Mouse (Mus musculus) retina, postnatal 7 days (tissue): ENCODE results near the gene Lifr.

Experiments
- DNase-seq: peaks from one replicate; pipeline ENCODE4 v3.0.0-alpha.2; 2012; ENCODE audit warnings: low read depth, low spot score

The Lifr gene

GRCm38 (mm10) chr15:7154737-7155090, 64.3 kb downstream of the Lifr start:
- no peak for DNase-seq

- DNase-seq: no peak
These were observed 67.2 kb downstream of the Lifr start for GRCm38 (mm10) chr15:7157658-7158057.

DNA sequence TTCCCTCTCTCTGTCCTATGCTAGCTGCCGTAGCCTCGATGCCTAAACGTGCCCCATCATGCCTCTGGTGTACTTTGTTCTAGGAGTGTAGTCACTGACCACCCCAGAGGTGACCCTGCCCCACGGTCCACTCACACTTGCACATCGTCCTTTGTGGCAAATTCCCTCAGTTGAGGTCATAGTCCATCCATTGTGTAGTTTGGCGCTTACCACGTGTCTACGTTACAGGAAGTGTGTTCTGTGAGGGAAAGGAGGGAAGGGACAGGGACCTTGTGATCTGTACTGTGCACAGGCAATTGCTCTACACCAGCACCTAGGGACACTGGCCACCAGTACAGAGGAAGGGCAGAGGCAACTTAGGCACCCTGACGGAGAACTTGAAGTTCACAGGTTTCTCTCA, 69.5 kb downstream of the Lifr start:
- no peak for DNase-seq

DNA sequence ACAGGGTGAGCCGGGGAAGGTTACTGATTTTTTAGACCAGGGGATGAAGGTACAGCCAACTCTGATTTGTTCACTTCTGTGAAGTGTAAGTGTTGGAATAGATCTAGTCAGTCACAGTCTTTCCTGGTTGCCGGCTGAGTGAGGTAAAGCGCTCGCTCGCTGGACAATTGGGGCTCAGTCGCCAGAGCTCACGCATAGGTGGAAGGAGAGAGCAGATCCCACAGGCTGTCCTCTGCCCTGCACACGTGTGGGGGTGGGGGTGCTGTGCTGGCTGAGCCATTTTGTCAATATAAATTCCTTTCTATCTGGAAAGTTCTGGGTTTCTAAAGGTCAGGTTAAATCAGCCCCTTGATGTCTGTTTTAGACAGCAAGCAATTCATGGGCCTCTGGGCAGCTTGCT, 69.9 kb downstream of the Lifr start:
- no peak for DNase-seq

DNA sequence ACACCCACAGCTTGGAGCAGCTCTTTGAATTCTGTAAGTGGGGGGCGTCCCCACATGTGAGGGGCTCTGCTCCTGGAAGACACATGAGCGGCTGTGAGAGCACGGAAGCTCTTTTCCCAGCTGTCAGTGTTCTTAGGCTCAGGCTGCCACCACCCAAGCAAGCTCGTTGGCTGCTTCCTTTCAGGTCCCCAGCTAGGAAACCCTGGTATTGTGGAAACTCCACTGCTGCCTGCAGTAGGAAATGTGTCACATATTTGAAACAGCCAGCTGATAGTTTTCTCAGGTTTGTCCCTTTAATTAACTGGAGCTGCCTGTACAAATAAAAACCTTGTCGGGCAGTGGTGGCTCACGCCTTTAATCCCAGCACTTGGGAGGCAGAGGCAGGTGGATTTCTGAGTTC, 73.4 kb downstream of the Lifr start:
- DNase-seq: no peak

- no peak for DNase-seq
These were observed 76.3 kb downstream of the Lifr start for GRCm38 (mm10) chr15:7166735-7167134.

DNA sequence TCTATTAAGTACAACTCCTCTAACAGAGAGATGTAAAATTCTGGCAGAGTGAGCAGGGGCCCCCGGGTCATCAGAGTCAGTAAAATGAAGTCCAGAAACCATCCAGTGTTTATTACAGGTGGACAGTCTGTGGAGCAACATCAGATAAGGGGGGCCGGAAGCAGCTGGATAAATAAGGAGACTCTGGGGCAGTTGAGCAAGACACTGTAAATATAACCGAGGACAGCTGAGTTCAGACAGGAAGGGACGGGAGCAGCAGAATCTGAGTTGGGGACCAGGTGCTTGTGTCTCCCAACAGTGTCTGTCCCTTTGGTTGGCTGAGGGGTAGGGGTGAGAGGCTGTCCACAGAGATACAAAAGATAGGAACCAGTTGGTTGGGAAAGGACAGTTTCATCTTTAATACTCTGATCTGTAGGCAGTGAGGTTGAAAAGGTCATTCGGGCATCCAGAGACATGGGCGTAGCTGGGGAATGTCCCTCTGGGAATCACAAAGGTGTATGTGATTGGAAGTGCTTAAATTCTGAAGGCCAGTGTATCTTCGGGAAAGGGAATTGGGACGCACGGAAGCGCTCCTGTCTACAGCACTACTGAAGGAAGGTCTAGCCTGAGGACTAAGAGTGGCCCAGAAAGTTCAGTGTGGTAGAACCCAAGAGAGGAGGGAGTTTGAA, 77.0 kb downstream of the Lifr start:
- DNase-seq: no peak

- DNase-seq: no peak
These were observed 77.6 kb downstream of the Lifr start for GRCm38 (mm10) chr15:7167906-7168532.

GRCm38 (mm10) chr15:7172875-7173274, 82.5 kb downstream of the Lifr start:
- DNase-seq: no peak

DNA sequence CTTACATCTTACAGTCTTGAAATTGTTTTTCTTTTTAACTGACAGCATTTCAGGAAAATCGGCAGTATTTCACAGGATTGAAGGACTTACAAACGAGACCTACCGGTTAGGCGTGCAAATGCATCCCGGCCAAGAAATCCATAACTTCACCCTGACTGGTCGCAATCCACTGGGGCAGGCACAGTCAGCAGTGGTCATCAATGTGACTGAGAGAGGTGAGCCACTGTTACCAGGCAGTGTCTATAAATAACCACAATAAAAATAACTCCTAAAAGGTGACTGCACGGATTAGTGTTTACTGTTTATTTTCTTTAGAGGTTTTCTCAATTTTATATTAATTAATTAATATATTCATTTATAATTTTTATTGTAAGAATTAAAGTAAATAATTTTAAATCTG, 82.9 kb downstream of the Lifr start:
- no peak for DNase-seq

DNA sequence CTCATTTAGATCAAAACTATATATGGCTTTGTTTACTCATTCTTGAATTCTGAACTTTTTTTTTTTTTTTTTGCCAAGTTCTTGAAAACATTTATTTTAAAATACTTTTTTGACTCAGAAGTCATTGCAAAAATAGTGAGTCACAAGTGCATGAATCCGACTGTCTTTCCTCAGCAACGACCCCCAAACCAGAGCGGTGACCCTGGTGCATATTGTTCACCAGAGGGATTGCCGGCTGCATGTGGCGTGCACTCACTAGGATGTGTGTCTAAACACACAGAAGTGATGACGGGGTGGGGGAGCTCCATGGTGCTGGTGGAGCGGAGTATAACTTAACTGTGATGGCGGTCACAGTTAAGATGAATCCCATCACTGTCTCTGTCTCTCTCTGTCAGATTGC, 83.4 kb downstream of the Lifr start:
- no peak for DNase-seq

- DNase-seq: no peak
These were observed 90.2 kb downstream of the Lifr start for GRCm38 (mm10) chr15:7180576-7180975.

DNA sequence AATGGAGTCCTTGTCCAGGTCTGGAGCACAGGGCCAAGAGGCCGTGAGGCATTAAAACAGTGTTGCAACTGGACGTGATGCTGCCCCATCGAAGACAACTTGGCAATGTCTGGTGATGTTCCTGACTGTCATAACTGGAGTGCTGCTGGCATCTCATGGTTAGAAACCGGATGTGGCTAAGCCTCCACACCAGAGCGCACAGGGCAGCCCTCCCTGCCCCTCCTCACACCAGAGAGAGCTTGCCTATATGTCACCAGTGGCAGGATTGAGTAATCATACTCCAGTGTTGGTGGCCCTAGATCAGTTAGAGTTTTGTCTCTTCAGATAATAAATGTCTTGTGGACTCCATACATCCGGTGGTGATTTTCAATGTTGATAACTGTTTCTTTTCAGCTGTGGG, 97.3 kb downstream of the Lifr start:
- DNase-seq: no peak

DNA sequence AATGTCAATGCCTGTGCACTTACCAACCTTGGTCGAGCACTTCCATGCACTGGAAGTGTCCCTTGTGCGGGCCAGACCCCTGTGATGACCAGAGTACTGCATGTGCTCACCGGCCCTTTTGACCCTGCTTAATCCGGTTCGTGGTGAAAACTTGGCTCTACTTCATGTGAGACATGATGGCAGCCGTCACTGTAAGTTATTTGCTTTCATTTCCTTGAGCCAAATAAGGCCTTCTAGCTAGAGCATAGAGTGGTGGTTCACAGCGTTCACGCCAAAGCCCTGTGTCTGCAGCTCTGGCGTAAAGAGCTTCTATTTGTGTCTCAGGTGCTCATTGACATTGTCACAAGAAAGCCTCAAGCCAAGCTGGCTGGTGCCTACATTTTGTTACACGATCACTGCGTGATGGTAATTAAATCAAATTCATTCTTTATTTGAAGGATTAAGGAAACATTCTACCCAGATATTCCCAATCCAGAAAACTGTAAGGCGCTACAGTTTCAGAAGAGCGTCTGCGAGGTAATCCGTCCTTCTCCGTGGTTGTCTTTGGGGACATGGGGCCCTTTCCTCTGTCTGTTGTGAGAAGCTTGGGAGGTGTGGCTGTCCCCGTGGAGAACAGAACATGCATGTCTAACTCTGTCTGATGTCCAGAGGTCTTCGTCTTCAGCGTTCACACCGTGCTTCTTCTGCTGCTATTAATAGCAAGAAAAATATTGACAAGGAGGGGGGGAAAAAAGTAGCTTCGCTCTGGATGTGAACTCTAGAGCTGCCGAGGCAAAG, 99.5 kb downstream of the Lifr start:
- DNase-seq: no peak

- DNase-seq: no peak
These were observed 100.7 kb downstream of the Lifr start for GRCm38 (mm10) chr15:7191074-7191473.

DNA sequence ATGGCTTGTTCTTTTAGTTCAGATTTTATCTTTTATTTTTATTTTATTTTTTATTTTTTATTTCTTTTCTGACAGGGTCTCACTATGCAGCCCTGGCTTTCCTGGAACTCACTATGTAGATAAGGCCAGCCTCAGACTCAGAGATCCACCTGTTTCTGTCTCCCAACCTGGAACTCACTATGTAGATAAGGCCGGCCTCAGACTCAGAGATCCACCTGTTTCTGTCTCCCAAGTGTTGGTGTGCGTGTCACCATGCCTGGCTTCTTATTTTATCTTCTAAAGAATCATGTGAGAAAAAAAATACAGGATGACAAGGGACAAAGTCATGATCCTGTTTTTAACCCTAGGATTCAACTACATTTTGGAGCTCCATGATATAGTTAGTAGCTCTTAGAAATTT, 102.2 kb downstream of the Lifr start:
- DNase-seq: no peak

- no peak for DNase-seq
These were observed 103.8 kb downstream of the Lifr start for GRCm38 (mm10) chr15:7194147-7194720.

GRCm38 (mm10) chr15:7194748-7195221, 104.4 kb downstream of the Lifr start:
- no peak for DNase-seq

DNA sequence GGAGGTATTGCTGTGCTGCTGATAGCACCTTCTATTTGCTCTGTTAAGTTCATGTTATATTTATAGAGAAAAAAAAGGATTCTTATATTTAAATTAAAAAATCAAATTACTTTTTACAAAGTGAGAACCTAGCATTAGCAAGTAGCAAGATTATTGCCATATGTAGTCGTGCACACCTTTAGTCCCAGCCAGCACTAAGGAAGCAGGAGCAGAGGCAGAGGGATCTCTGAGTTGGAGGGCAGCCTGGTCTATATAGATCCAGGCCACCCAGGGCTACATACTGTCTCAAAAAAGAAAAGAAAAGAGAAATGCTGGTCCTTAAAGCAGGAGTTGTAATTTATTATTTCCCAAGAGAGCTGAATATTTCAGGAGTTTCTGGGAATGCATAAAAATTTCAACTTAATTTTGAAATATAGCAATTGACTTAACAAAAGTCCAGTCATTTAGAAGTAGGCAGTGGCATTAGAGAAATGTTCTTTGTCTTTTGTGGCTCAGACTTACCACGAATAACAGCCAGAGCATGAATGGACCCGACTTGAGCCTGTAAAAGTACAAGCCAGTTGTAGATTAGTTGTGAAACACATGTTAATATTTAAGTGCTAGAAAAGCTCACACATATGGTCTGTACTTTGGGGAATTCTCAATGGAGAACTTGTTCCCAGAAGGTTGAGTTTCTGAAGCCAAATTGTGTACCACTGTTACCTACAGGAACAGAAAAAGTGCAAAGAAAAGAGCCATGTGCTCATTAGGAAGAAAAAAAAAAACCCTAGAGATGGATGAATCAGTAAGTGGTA, 107.4 kb downstream of the Lifr start:
- DNase-seq: no peak

- no peak for DNase-seq
These were observed 108.4 kb downstream of the Lifr start for GRCm38 (mm10) chr15:7198816-7199215.

GRCm38 (mm10) chr15:7200286-7200685, 109.9 kb downstream of the Lifr start:
- DNase-seq: no peak
